Mouse (Mus musculus): ENCODE data around the gene Caln1.

- TF ChIP-seq CTCF (IDR thresholded peaks at IDR 0.05; ENCODE audit: low read depth): no peak
- TF ChIP-seq EP300 (IDR thresholded peaks at IDR 0.05; ENCODE audit: low read depth): no peak
Measured at GRCm38 (mm10) chr5:130363773-130364172, 5.5 kb upstream of the Caln1 start.
